Comparison of ENCODE assay signal across 27 mouse cellular contexts in the genomic region with DNA sequence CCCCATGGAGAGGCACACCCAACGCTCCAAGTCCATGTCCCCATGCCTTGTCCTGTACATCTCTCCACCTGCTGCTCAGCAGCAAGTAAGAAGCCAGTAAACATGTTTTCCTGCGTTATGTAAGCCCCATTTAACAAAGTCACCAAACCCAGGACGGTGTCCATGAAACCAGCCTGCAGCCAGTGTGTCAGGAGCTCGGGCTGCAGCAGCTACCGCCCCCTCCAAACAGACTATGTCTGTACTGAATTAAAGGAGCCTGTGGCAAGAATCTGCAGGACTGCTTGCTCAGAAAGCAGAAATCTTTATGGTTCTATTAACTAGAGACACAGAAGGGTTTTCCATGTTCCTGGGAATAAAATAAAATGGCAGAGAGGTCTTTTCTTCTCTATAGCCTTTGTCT. TPM values are rescaled to one million over a fixed set of nuclear protein-coding genes. Genes with fewer than 3 reads are reported as not detected.
DNase-seq lines count a peak whose midpoint lies in the region; ATAC-seq and TF ChIP-seq lines count a peak whose summit lies in the region.
"Had no signal": no experiment of that assay in that cellular context is flagged by ENCODE, and none has a peak within 500 bp of the region (broad histone marks: within the 10 kb centered on the region; RNA-seq: fewer than 3 reads in every experiment).

No protein-coding gene starts in this region.

- H3K4me3 ChIP-seq in layer of hippocampus, adult 2 months = no peak overlapping the region
- H3K4me3 ChIP-seq: embryonic facial prominence, embryonic 13.5 days; embryonic facial prominence, embryonic 15.5 days; erythroblast, embryonic 14.5 days; forebrain, embryonic 10.5 days; forebrain, embryonic 12.5 days had no signal

- H3K27ac ChIP-seq in layer of hippocampus, adult 2 months = peak overlapping the region; percentile 65
- H3K27ac ChIP-seq: embryonic facial prominence, embryonic 13.5 days; embryonic facial prominence, embryonic 15.5 days; forebrain, embryonic 10.5 days; forebrain, embryonic 12.5 days had no signal

- TF ChIP-seq CTCF in layer of hippocampus, adult 2 months (conservative IDR thresholded peaks at IDR 0.05) = no peak

- DNase-seq in frontal cortex, postnatal 14 days (ENCODE audit: low spot score in 2 of 2) = no peak
- no peak for DNase-seq in layer of hippocampus, adult 2 months (ENCODE audit: low spot score in 2 of 2)
- DNase-seq in layer of hippocampus, postnatal 14 days (ENCODE audit: low spot score in 2 of 2) = no peak
- peak; percentile 59 for DNase-seq in right cerebral cortex, adult 18-20 months
- DNase-seq in right cerebral cortex, postnatal 36 days (ENCODE audit: low spot score in 2 of 2) = no peak
- DNase-seq: adrenal gland, adult 8-10 months; adrenal gland, postnatal 14 days; adrenal gland, postnatal 36 days; B cell, adult 2 months; cerebellum, adult 11 months; cerebellum, adult 18-20 months; cerebellum, adult 8-10 months; cerebellum, adult 9-11 months; cerebellum, postnatal 14 days; cerebellum, postnatal 36 days; embryo, embryonic 11 days had no signal

- ATAC-seq in frontal cortex, adult (ENCODE audit: low TSS enrichment) = peak; percentile 79
- ATAC-seq: activated CD4-positive, CD25-positive, alpha-beta regulatory T cell, adult 4 months; CD4-positive, CD25-positive, alpha-beta regulatory T cell, adult 4 months; forebrain, embryonic 14.5 days; forebrain, embryonic 16.5 days; Patski had no signal

RNA-seq across cellular contexts. Expression of gene Hrh2, which starts 53.3 kb away (rescaled TPM):
- total RNA-seq in layer of hippocampus, adult 2 months (2021) = 1 to 10 TPM; 6.3 to 6.9 TPM
- total RNA-seq in layer of hippocampus, postnatal 14 days (2021) = 1 to 10 TPM; 4.8 to 5.7 TPM
